Mouse (Mus musculus) embryonic fibroblast, embryonic 13.5 days (primary cell): ENCODE results near the gene Dclk3.

Experiments
- CTCF ChIP-seq: IDR thresholded peaks from 2 replicates; pipeline ENCODE4 v1.5.1; 2011; ENCODE audit warnings: mild to moderate bottlenecking, control low read depth, low read length, moderate library complexity, borderline replicate concordance; ENCODE audit not compliant: insufficient read depth
- POLR2A ChIP-seq: IDR thresholded peaks from 2 replicates; pipeline ENCODE4 v1.6.1; 2011; ENCODE audit warnings: low read depth, mild to moderate bottlenecking, control low read depth, low read length, moderate library complexity

GRCm38 (mm10) chr9:111441151-111441550 is 2.3 kb downstream of the Dclk3 start:
- no peak for TF ChIP-seq CTCF
- no peak for TF ChIP-seq POLR2A
